Mouse (Mus musculus) small intestine, adult 2 months (tissue): Measurements from ENCODE around the gene Rabl6.

Experiments used
- CTCF ChIP-seq: fragments of 200-500 bp; IDR thresholded peaks from 2 replicates; pipeline ENCODE4 v1.5.1; 2012; ENCODE audit warnings: low read depth, mild to moderate bottlenecking, control low read depth, inconsistent platforms, low read length, moderate library complexity, mixed read lengths; ENCODE audit not compliant: insufficient replicate concordance, insufficient read length; ENCODE audit errors: extremely low read depth
- POLR2A ChIP-seq: fragments of 200-500 bp; IDR thresholded peaks from 2 replicates; pipeline ENCODE4 v1.6.1; 2012; ENCODE audit warnings: low read depth, mild to moderate bottlenecking, control low read depth, inconsistent platforms, low read length, moderate library complexity

DNA sequence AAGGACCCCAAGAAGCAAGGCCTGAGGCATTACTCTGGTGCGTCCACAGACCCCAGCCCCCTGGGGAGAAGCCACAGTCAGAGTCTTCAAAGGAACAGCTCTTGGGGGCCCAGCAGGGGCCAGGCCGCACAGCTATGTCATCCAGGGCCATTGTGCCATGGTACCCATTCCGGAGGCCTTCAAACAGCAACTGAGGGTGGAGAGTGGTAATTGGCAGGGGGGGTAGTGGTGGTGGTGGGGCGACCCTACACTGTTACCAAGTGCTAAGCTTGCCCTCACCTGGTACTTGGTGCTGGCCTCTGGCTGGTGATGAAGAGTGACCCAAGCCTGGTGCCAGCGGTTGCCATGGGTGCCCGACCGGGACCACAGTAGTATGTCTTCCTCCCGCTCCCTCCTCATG lies 42.6 kb downstream of the Rabl6 start:
- TF ChIP-seq POLR2A (no peak), CTCF (no peak)
